Mouse (Mus musculus) WW6 (cell line): ENCODE results near the gene Rnf216.
A peak's percentile ranks its signal among the peaks of the same experiment; 100 is the strongest.
"Not testable (repeated sequence)": the region's sequence is repeated elsewhere in the genome, so short reads cannot be mapped to it uniquely, and the experiment has no call there.

ENCODE experiments used
- DNase-seq: peaks from one replicate; pipeline ENCODE4 v3.0.0-alpha.2; 2013; ENCODE audit warnings: low read depth, low spot score

The Rnf216 gene

DNA sequence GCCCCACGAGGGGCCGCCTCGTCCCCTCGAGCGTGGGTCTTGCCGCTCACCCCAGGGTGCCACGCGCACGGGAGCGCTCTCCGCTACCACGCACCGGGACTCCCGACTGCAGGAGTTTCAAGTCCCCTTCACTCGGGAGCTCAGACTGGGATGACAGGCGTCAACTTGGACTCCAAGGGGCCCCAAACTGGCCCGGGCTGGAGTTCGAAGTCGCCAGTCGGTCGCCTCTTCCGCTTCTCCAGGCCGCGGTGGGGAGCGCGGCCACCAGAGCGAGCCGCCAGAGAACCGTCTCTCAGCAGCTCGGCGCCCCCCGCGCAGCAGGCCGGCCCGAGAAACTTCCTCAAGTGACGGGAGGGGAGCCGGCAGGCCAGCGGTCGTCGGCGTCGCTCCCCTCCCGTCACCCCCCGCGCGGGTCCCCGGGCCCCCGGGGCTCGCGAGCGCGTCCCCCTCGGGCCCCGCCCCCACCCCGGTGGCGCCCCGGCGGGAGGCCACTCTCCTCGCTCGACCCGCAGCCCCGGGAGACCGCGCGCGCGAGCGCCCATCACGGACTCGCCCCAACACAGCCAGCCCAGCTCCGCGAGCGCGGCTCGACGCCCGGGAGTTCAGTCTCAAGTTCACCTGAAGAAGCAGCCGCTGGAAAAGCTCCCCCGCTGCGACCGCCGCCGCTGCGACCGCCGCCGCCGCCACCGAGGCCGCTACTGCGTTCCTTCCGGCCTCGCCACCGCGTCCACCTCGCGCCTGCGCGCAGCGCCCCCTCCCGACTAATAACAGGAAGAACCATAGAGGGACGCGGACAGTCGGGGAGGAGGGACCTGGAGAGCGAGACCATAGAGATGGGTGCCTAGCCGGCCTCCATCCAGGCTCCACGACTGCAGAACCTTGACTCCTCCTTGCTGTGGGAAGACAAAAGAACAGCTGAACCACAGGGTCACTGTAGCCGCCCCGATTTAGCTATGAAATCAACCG, at the start of gene Rnf216:
TSS of gene Rnf216 (minus strand) at position 714 of the 966 bp plus-strand sequence.
- peak; percentile 80 for DNase-seq

DNA sequence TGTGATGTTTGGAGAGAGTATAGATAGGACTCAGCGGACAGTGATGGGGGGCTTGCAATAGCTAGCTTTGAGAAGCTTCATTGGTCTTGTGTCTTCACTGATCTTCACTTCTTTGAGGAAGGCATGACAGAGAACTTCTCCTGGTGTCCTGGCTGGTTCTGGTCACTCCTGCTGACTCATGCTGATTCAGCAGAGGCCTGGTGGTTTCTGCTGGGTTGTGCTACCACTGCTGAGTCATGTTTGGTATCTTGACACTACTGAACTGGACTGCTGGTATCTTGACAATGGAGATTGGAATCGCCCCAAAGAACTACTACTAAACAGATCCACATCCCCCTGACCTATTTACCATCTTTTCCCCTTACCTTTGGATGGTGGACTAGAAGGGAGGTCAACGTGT, 42.7 kb upstream of the Rnf216 start:
- DNase-seq = no peak

DNA sequence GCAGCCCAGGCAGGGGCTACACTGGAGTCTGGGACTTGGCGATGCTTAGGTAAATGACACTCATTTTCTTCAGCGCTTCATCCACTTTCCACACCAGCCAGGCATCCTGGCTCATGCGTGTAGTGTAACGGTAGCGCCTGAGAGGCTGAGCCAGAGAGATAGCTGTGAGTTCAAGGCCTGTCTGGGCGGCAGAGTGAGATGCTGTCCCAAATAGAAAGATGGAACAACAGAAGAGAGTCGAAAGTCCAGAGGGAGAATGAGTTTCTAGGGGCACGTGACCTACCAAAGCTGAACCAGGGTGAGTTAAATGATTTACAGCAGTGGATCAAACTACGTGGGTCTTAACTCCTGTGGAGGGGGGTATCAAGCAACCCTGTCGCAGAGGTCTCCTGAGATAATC, 41.0 kb upstream of the Rnf216 start:
- no peak for DNase-seq

DNA sequence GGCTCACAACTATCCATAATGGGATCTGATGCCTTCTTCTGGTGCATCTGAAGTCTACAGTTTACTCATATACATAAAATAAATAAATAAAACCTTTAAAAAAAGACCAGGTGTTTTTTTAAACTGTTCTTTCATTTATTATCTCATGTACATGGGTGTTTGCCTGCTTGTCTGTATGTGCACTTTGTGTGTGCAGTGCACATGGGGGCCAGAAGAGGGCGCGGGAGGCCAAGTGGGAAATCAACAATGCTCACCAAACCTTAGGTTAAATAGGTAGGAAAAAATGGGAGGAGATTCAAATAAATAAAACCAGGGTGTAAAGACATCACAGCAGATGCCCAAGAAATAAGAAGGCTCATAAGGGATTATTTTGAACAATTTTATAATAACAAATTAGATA, 37.2 kb upstream of the Rnf216 start:
- DNase-seq = no peak

DNA sequence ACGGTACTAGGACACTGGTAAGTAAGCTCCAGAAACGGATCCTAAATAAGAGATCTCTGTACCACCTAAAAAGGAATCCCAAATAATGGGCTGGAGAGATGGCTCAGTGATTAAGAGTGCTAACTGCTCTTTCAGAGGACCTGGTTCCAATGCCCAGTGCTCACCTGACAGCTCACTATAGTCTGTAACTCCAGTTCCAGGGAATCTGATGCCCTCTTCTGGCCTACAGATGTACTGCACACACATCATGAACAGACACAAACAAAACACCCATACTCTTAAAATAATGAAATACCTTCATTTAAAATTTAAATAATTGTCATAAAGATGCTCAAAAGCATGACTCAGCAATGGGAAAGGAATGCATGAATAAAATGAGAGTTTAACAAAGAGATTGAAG, 36.7 kb upstream of the Rnf216 start:
- no peak for DNase-seq

DNA sequence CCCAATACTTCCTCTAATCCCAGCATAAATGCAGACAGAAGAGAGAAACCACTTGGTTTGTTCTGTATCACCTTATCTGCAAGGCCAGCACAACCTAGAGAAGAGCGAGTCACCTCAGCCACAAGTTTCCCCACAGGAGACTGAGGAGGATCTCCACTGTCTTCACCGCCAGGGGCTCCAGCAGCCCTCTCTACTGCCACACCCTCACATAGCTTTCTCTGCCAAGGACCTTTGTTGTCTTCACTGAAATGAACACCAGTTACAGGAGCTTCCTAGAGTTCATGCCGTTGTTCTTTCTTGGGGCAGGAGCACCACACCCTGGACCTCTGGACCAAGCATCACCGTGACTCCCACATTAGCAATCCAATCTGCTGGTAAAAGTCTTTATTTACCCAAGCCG, 35.9 kb upstream of the Rnf216 start:
- DNase-seq = no peak

DNA sequence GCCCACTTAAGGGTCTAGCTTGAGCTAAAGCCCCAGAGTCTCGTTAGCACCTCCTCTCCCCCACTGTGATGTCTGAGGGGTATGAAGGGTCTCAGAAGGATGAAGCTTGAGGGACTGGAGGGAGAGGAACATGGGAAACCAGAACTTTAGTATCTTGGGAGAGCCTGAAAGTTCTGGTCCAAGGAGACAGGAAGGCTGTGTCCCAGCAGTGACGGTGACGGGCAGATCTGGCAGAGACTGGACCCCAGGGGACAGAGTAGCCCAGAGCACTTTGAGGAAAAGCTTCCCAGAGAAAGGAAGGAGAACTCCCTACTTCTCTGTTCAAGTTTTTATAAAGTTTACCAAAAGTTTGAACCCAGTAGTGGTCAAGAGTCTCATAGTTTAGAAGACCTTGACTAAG, 34.7 kb upstream of the Rnf216 start, which contains the start of gene Olfr718-ps1:
TSS of gene Olfr718-ps1 (minus strand) at position 101 of the 400 bp plus-strand sequence.
- DNase-seq = no peak

DNA sequence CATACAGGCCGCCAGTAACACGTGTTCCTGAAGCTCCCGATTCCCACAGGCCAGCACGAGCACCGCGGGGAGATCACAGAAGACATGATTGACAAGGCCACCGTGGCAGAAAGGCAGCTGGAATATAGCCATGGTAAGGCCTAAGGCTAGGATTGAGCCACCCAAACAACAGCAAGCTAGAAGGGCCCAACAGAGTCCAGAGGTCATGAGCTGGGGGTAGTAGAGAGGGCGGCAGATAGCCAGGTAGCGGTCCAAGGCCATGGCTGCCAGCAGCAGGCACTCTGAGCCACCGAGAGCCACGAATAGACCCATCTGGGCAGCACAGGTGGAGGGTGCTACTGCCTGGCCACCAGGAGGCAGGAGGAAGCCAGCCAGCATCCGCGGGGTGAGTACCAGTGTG, 24.8 kb upstream of the Rnf216 start:
- DNase-seq = no peak

DNA sequence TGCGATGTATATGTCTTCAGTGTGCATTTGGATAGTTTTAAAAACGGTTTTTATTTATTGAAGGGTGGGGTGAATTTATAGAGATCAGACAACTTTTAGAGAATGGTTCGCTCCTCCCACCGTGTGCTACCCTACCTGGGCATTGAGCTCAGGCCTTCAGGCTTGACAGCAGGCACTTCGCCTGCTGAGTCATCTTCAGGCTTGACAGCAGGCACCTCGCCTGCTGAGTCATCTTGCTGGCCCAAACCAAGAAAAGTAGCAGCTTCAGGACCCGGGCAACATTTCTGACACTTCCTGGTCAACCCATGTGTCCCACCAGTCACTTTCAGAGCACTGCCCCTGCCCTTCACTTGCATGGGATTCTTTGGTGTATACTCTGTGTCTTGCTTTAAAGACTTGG, 22.2 kb upstream of the Rnf216 start:
- DNase-seq = no peak

DNA sequence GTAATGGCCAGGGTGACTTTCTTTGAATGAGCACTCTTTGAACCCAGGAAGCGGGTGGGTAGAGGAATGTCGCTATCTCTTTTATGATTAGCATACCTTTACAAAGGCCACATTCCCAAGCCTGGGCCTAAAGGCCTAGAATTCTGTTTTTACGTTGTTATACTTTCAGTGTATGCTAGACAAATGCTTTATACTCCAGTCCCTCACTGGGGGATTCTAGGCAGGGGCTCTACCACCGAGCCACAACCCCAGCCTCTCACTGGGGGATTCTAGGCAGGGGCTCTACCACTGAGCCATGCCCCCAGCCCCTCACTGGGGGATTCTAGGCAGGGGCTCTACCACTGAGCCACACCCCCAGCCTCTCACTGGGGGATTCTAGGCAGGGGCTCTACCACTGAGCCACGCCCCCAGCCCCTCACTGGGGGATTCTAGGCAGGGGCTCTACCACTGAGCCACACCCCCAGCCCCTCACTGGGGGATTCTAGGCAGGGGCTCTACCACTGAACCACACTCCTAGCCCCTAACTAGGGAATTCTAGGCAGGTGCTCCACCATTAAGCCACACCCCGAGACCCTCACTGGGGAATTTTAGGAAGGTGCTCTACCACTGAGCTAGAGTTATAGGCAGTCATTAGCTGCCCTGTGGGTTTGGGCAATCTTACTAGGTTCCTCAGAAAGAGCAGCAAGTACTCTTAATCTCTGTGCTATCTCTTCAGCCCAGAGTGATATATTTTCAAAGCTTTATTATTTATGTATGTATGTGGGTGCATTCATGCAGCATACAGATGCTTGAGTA, 21.6 kb upstream of the Rnf216 start:
- not testable (repeated sequence) for DNase-seq

DNA sequence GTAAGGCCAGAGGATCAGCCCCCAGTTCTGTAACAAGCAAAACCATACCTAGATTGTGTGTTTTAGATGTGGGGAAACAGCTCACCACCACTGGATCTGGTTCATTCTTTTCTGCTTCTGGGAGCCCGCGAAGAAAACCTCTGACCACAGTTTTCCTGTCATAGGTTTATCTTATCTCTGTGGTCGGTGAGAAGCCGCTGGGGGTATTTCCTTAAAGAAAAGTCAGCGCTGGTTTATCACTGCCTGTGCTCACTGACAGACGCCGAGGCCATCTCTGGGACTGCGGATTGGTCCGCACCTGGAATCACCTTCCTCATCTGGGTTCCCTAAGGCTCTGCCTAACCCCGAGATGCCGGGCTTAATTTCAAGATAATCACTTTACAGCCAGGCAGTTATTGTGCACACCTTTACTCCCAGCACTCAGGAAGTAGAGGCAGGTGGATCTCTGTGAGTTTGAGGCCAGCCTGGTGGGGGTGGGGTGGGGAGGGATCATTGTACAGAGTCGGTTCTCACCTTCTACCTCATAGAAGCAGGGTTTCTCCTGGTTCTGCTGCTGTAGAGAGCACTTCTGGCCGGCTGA, 20.2 kb upstream of the Rnf216 start:
- DNase-seq = no peak

DNA sequence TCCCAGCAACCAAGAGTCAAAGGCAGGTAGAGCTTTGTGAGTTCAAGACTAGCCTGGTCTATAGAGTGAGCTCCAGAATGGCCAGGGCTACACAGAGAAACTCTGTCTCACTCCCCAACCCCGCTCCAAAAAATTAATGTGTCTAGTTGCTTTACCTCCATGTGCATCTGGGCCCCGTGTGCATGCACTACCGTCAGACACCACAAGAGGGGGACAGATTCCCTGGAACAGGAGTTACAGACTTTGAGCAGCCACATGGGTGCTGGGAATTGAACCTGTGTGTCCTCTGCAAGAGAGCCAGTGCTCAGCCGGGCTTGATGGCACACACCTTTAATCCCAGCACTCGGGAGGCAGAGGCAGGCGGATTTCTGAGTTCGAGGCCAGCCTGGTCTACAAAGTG, 17.5 kb upstream of the Rnf216 start:
- no peak for DNase-seq

DNA sequence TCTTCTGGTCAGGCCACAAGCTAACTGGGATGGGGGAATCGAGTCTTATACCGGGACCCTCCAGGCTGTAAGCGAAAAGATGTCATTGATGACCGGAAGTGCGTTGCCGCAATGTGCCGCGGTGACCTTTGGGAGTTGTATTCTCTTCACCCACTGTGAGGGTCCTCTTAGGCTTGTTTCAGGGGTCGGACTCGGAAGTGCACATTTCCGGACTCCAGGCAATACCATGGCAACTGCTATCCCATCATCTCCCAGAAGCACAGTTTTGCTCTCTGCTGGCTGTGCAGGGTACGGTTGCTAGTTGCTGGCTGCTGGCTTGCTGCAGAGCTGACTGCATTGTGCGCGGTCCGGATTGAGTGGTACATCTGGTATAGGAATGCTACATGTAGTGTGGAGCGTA, 16.3 kb upstream of the Rnf216 start:
- DNase-seq = peak; percentile 45

DNA sequence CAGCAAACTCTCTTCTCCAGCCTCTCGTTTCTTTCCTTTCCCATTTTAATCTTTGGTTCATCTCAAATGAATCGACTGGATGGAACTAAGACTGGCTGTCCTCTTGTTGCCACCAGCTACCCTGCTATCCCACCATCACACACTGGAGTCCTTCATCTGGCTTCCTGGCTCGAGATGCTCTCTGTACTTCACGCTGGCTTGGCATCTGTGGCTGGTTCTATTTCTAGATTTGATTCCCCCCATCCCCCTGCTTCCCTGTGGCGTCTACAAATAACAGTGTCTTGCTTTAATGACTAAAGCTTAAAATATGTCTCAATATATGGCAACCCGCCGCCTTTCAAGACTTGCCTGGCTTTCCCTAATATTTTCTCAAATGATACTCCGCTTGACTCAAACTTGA, 15.0 kb upstream of the Rnf216 start:
- DNase-seq = no peak

DNA sequence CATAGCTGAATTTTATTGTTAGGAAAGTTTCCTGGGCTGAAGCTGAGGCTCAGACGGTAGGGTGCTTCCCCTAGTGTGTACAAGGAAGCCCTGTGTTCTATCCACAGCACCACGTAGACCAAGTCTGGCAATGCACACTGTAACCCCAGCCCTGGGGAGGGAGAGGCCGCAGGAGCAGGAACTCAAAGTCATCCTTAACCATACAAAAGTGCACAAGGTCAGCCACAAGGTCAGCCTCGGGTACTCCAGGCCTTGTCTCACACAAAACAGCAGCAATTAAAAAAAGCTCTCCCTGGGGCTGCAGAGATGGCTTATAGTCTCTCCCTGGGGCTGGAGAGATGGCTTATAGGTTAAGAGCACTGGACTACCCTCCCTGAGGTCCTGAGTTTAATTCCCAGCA, 14.1 kb upstream of the Rnf216 start:
- DNase-seq = no peak

DNA sequence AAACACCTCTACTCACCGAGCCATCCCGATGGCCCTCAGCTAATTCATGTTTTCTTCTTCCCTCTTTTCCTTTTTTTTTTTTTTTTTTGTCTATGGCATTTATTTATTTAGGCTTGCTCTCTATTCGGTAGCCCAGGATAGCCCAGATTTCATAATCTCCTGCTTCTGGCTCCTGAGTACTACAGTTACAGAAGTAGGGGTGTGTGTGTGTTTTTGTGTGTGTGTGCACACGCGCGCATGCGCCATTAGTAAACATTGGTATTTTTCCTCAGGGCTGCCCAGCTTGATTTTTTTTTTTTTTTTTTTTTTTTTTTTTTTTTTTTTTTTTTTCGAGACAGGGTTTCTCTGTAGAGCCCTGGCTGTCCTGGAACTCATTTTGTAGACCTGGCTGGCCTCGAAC, 13.3 kb upstream of the Rnf216 start:
- DNase-seq = no peak

DNA sequence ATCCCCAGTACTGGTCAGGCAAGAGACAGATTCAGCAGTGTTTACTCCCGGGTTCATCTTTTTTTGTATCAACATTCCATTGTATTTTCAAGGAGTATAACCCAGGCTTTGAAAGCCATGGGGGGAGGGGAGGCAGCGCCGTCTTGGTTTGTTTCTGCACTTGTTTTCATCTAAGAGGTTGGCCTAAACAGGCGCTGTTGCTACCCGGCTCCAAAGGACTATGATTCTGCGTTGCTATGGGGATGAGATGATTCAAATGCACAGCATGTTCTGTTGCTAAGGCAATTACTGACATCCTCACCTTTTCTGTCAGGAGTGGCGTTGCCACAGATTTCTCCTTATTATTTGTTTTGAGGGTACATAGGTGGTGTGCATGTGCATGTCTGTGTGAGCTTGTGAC, 12.8 kb upstream of the Rnf216 start:
- DNase-seq = no peak

DNA sequence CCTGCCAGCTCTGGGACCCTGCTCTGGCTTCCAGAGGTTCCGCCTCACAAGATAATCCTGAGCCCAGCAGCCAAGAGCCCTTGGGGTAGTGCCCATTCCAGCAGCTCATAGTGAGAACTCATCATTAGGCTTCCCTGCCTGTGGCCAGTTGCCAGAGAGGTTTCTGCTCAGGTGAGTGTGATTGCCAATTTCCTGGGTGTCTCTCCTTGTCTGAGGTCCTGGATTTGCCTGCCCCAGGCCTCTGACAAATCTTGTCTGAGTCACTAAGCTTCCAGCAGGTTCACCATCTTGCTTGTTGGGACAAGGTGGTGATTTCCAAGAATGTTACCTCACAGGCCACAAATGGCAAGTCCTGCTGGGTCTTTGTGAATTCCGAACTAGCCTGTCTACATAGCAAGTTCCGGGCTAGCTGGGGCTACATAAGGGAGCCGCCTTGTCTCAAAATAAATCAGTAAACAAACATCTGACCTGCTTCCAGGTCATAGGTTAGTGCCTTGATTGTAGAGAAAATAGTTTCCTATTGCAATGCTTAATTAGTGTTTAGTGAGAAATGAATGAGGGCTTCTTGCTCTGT, 12.1 kb upstream of the Rnf216 start:
- DNase-seq = no peak

DNA sequence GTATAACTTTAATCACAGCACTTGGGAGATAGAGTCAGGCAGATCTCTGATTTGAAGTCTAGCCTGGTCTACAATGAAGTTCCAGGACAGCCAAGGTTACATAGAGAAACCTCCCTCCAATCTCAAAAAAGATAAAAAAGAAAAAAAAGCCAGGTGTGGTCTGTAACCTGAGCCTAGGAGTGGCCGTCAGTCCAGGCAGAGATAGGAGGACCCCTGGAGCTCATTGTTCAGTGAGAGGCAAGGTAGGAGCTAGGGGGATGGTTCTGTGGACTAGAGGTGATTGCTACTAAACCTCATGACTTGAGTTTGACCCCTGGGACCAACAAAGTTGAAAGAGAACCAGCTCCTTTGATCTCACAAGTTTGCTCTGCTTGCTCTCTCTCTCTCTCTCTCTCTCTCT, 9.9 kb upstream of the Rnf216 start:
- peak; percentile 74 for DNase-seq

DNA sequence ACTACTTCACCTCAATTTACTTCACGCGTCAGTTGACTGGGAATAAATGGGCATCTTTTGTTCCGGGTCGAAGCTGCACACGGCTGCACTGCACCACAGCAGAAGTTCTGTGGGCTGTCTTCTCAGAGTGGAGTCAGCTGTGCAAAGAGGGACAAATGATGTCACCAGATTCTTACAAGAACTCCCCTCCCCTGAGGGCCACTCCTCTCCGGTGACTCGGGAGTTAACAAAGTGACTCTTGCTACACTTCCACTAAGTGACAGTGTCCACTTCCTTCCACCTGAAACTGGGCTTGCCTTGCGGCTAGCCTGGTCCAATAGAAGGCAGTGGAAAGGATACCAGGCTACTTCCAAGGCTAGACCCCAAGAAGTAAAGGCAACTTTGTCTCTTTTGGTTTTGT, 9.3 kb upstream of the Rnf216 start:
- DNase-seq = no peak

DNA sequence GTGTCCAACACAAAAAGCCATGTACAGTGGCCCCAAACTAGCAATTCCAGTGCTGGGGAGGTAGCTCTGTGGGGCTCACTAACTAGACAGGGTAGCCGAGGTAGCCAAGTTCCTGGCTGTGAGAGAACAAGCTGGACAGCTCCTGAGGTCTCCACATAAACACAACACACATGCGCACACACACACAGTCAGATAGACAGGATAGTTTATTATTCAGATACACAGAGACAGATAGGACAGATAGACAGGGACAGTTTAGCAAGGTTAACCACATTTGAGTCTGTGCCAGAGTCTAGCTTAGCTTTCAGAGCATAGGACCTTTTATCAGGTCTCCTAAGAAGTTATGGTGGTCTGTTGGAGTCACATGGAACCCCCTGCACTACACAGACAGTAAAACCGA, 6.0 kb downstream of the Rnf216 start:
- no peak for DNase-seq

DNA sequence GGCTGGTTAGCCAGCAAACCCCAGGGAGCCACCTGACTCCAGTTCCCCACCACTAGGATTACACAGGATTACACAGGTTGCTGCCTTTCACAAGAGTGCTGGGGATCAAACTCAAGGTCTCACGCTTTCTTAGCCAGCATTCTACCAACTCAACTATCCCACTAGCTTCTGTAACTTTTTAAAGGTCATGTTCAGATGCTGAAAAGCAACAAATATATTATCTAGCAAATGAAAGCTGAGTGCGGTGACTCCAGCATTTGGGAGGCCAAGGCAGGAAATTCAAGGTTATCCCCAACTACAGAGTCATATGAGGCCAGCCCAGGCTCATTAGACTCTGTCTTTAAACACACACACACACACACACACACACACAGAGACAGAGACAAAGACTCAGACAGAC, 9.6 kb downstream of the Rnf216 start:
- DNase-seq = no peak
